Mouse (Mus musculus): ENCODE data around the gene Lin54. TPM values are rescaled to one million over a fixed set of nuclear protein-coding genes. Genes with fewer than 3 reads are reported as not detected.
"Not testable (repeated sequence)": the region's sequence is repeated elsewhere in the genome, so short reads cannot be mapped to it uniquely, and the experiment has no call there.

Gene Lin54
- polyA plus RNA-seq, 1 experiment from 2014 or later: 14.8 TPM

- Histone ChIP-seq H3K27me3 (replicated peaks) (no peaks in the 10 kb centered on the region), H3K9me3 (no peaks in the 10 kb centered on the region), H3K9ac (peak overlapping the region; percentile 86), H3K27ac (peak overlapping the region; percentile 15; the same call in 1 of the 2 replicates), H3K36me3 (peaks cover 27% of the 10 kb centered on the region), H3K4me1 (peaks cover 36% of the 10 kb centered on the region), H3K4me2 (replicated peaks) (peak overlapping the region; percentile 95), H3K4me3 (peak overlapping the region; percentile 76)
- ATAC-seq (ENCODE audit: low FRiP score, low read depth): peak; percentile 35
- WGBS: 6% methylated on average over 11 of the region's 11 CpGs
These were observed 70.4 kb downstream of the Lin54 start for GRCm38 (mm10) chr5:100430076-100430390.

- H3K4me1 ChIP-seq: peaks cover 41% of the 10 kb centered on the region
- H3K27ac ChIP-seq: peak overlapping the region; percentile 82; the same call in 1 of the 2 replicates
- H3K4me3 ChIP-seq: peak overlapping the region; percentile 76
- peak; percentile 99 for ATAC-seq (ENCODE audit: low FRiP score, low read depth)
- under 1% methylated on average over 53 of the region's 53 CpGs for WGBS
- peak overlapping the region; percentile 89 for H3K9ac ChIP-seq
- peaks cover 31% of the 10 kb centered on the region for H3K36me3 ChIP-seq
- H3K9me3 ChIP-seq: no peaks in the 10 kb centered on the region
- no peaks in the 10 kb centered on the region for H3K27me3 ChIP-seq (replicated peaks)
- peak overlapping the region; percentile 95 for H3K4me2 ChIP-seq (replicated peaks)
These were observed 70.9 kb downstream of the Lin54 start for GRCm38 (mm10) chr5:100429344-100430075.

GRCm38 (mm10) chr5:100428734-100429343, 71.6 kb downstream of the Lin54 start:
- Histone ChIP-seq H3K9ac (peak overlapping the region; percentile 89), H3K27me3 (replicated peaks) (no peaks in the 10 kb centered on the region), H3K9me3 (no peaks in the 10 kb centered on the region), H3K36me3 (peaks cover 36% of the 10 kb centered on the region), H3K4me1 (peaks cover 46% of the 10 kb centered on the region), H3K4me2 (replicated peaks) (peak overlapping the region; percentile 95), H3K27ac (peak overlapping the region; percentile 82; the same call in 1 of the 2 replicates), H3K4me3 (peak overlapping the region; percentile 76)
- ATAC-seq (ENCODE audit: low FRiP score, low read depth): peak; percentile 78
- under 1% methylated on average over 20 of the region's 20 CpGs for WGBS

- Histone ChIP-seq H3K27ac (no peak overlapping the region), H3K27me3 (replicated peaks) (no peaks in the 10 kb centered on the region), H3K9me3 (no peaks in the 10 kb centered on the region), H3K9ac (peak overlapping the region; percentile 89), H3K4me3 (peak overlapping the region; percentile 76), H3K4me1 (peaks cover 53% of the 10 kb centered on the region), H3K4me2 (replicated peaks) (peak overlapping the region; percentile 95), H3K36me3 (peaks cover 43% of the 10 kb centered on the region)
- WGBS: 20% methylated on average over 5 of the region's 5 CpGs
- no peak for ATAC-seq (ENCODE audit: low FRiP score, low read depth)
These were observed 72.3 kb downstream of the Lin54 start for GRCm38 (mm10) chr5:100428031-100428733.

- no peaks in the 10 kb centered on the region for H3K9me3 ChIP-seq
- no peak for ATAC-seq (ENCODE audit: low FRiP score, low read depth)
- peak overlapping the region; percentile 89 for H3K9ac ChIP-seq
- peak overlapping the region; percentile 76 for H3K4me3 ChIP-seq
- WGBS: 68% methylated on average over 9 of the region's 9 CpGs
- H3K36me3 ChIP-seq: peaks cover 52% of the 10 kb centered on the region
- H3K27ac ChIP-seq: no peak overlapping the region
- peaks cover 54% of the 10 kb centered on the region for H3K4me1 ChIP-seq
- H3K4me2 ChIP-seq (replicated peaks): peak overlapping the region; percentile 95
- no peaks in the 10 kb centered on the region for H3K27me3 ChIP-seq (replicated peaks)
These were observed 73.2 kb downstream of the Lin54 start for GRCm38 (mm10) chr5:100427276-100427675.

- H3K9me3 ChIP-seq; H3K27me3 ChIP-seq (replicated peaks); H3K27ac ChIP-seq; H3K4me2 ChIP-seq (replicated peaks); H3K9ac ChIP-seq; ATAC-seq (ENCODE audit: low FRiP score, low read depth); H3K4me3 ChIP-seq: not testable (repeated sequence)
- 90% methylated on average over 2 of the region's 2 CpGs for WGBS
- peaks cover 65% of the 10 kb centered on the region for H3K36me3 ChIP-seq
- peaks cover 52% of the 10 kb centered on the region for H3K4me1 ChIP-seq
These were observed 74.6 kb downstream of the Lin54 start for GRCm38 (mm10) chr5:100425823-100426222.

GRCm38 (mm10) chr5:100424252-100424651, 76.2 kb downstream of the Lin54 start:
- no peak overlapping the region for H3K4me3 ChIP-seq
- H3K4me1 ChIP-seq: peaks cover 43% of the 10 kb centered on the region
- no peak overlapping the region for H3K27ac ChIP-seq
- H3K36me3 ChIP-seq: peaks cover 79% of the 10 kb centered on the region
- no peak for ATAC-seq (ENCODE audit: low FRiP score, low read depth)
- no peaks in the 10 kb centered on the region for H3K9me3 ChIP-seq
- H3K4me2 ChIP-seq (replicated peaks): peak overlapping the region; percentile 15
- no peak overlapping the region for H3K9ac ChIP-seq
- WGBS: 91% methylated on average over 3 of the region's 3 CpGs
- H3K27me3 ChIP-seq (replicated peaks): no peaks in the 10 kb centered on the region

- Histone ChIP-seq H3K36me3 (peaks cover 85% of the 10 kb centered on the region), H3K4me2 (replicated peaks) (peak overlapping the region; percentile 18; the same call in 1 of the 2 replicates), H3K27me3 (replicated peaks) (no peaks in the 10 kb centered on the region), H3K4me1 (peaks cover 43% of the 10 kb centered on the region), H3K9me3 (no peaks in the 10 kb centered on the region), H3K4me3 (no peak overlapping the region), H3K27ac (no peak overlapping the region), H3K9ac (no peak overlapping the region)
- ATAC-seq (ENCODE audit: low FRiP score, low read depth): no peak
- 82% methylated on average over 7 of the region's 7 CpGs for WGBS
These were observed 76.8 kb downstream of the Lin54 start for GRCm38 (mm10) chr5:100423626-100424025.

GRCm38 (mm10) chr5:100418861-100419260, 81.6 kb downstream of the Lin54 start:
- 76% methylated on average over 4 of the region's 4 CpGs for WGBS
- Histone ChIP-seq H3K27me3 (replicated peaks) (no peaks in the 10 kb centered on the region), H3K36me3 (peaks cover 57% of the 10 kb centered on the region), H3K4me1 (peaks cover 18% of the 10 kb centered on the region), H3K27ac (0 out of 2 replicates have a peak overlapping the region, but pooled peaks have one; percentile 5), H3K9ac (no peak overlapping the region), H3K4me3 (no peak overlapping the region), H3K9me3 (no peaks in the 10 kb centered on the region), H3K4me2 (replicated peaks) (no peak overlapping the region)
- ATAC-seq (ENCODE audit: low FRiP score, low read depth): no peak

- Histone ChIP-seq H3K4me1 (peaks cover 15% of the 10 kb centered on the region), H3K36me3 (peaks cover 49% of the 10 kb centered on the region), H3K4me3 (no peak overlapping the region), H3K9me3 (no peaks in the 10 kb centered on the region), H3K9ac (no peak overlapping the region), H3K27ac (no peak overlapping the region), H3K4me2 (replicated peaks) (no peak overlapping the region), H3K27me3 (replicated peaks) (no peaks in the 10 kb centered on the region)
- no peak for ATAC-seq (ENCODE audit: low FRiP score, low read depth)
- 82% methylated on average over 2 of the region's 2 CpGs for WGBS
These were observed 82.4 kb downstream of the Lin54 start for GRCm38 (mm10) chr5:100418077-100418476.

GRCm38 (mm10) chr5:100415761-100416590, 84.5 kb downstream of the Lin54 start, which contains the start of gene Sec31a:
Gene Sec31a (minus strand): TSS chr5:100416234.
- peak within 1 kb of the TSS; percentile 80 for H3K9ac ChIP-seq
- H3K4me1 ChIP-seq: peaks cover 15% of the 10 kb centered on the region
- H3K4me3 ChIP-seq: peak within 1 kb of the TSS; percentile 87
- H3K36me3 ChIP-seq: peaks cover 29% of the 10 kb centered on the region
- WGBS: under 1% methylated on average over 82 of the region's 82 CpGs
- no peaks in the 10 kb centered on the region for H3K9me3 ChIP-seq
- peak within 1 kb of the TSS; percentile 69 for H3K4me2 ChIP-seq (replicated peaks)
- no peaks in the 10 kb centered on the region for H3K27me3 ChIP-seq (replicated peaks)
- ATAC-seq (ENCODE audit: low FRiP score, low read depth): peak; percentile 98
- peak within 1 kb of the TSS; percentile 77 for H3K27ac ChIP-seq

All from neural tube, embryonic 12.5 days (tissue).